Mouse (Mus musculus) mature B cell (primary cell): ENCODE data around the gene Kyat1.

Experiments used
- in situ Hi-C: fragments of 300-500 bp; cut with MboI; formaldehyde crosslinking; loops from 2 replicates; pipeline ENCODE4 v1.14.3; 2019

The Kyat1 gene

GRCm38 (mm10) chr2:30205629-30206357 is at the start of gene Kyat1:
TSS of gene Kyat1 (minus strand) at chr2:30205847.
- in situ Hi-C loops = no loop called here

GRCm38 (mm10) chr2:30253809-30254208 is 48.2 kb upstream of the Kyat1 start:
- in situ Hi-C loops = no loop called here

DNA sequence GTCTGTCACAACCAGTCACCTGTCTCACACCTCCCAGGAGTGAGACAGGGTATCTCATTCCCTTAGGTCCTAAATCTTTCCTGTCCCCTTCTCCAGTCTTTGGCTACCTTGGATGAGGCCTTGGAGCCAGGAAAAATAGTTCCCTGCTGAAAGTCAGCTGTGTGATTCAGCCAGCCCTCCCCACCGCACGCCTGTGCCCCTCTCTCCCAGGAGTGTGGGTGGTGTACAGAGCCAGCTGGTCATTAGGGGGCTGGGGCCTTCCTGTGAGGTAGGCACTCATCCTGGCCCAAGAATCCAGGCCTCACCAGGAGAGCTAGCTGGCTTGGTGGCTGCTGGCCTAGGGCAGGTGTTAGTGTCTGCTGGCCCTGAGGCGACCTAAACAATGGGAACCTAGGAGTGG is 46.9 kb upstream of the Kyat1 start:
- in situ Hi-C loops = no loop called here

DNA sequence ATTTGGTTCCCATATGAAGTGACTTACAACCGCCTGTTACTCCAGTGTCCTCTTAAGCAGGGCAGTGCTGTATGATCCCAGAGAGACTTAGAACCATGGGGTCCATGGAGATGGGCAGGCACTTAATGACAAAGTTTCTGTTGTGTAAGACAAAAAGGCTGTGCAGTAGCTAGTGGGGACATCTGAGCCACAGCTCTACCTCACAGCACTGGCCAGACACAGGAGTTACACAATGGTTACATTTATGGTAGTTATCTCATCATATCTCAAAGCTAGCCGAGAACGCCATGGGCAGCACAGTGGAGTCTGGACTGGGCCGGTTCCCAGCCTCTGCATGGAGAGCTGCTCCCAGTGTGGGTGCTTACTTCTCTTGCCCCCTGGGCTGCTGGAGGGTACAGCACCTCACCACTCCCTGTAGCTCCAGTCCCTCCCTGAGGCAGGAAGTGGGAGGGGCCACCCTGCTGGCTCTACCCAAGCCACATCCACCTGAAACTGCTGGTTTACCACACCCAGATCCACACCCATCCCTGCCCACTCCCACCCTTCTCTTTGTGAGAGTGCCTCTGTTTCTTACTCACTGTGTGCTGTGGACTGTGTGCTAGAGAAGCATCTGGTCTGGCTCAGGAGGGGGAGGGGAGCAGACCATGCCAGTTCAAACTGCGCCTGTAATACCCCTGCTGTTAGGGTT is 45.9 kb upstream of the Kyat1 start:
- in situ Hi-C loops = no loop called here

DNA sequence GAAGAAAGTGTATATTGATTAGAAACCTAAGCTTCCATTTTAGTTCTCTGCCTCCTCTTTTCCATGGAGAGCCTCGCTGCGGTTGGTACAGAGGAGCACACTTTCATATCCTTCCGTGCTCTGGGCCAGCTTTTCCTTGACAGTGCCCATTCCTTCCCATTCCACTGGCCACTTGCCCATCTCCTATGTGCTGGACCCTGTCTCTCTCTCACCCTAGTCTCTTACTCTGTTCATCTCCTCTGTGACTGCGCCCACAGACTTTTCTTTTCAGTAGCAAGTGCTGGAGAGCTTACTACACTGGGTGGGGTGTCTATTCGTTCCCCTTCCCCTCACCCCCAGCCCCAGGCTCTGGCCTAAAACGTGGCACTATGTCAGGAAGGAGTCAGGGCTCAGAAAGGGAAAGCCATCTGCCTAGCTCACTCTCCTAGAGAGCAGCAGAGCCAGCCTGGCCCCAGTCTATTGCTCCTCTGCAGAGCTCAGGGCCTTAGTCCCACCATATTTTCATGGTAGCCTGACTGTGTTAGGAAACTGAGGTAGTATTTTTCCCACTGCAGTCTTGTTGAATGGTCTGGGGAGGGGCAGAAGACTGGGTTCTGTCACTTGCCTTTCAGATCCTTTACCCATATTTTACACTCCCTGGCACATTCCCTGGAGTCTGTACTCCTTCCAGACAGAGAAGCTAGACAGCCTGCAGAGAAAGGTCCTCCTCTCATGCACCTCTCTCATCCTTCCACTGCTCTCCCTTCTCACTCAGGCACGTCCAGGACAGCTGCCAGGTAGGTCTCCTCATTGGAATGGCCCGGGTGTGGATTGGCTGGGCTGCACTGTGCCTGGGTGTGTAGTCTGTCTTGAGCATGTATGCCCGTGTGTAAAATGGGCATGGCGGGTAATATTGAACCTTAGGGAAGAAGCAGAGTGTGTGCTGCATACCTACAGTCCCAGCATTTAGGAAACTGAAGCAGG is 44.8 kb upstream of the Kyat1 start:
- in situ Hi-C loops = no loop called here

DNA sequence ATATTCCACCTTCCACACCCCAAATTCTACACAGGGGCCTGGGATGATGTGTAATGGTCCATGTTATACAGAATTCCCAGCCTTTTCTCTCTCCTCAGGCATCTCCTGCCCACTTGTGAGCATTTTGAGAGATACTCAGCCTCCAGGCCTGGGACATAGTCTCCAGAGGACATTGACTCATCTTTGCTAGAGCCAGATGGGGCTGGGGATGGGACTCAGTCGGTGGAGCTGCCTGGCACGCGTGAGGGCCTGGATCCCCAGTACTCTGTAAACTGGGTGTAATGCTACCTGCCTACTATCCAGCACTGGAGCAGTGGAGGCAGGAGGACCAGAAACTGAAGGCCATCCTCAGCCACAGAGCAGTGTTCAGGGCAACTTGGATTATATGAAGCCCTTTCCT is 43.5 kb upstream of the Kyat1 start:
- in situ Hi-C loops = no loop called here

DNA sequence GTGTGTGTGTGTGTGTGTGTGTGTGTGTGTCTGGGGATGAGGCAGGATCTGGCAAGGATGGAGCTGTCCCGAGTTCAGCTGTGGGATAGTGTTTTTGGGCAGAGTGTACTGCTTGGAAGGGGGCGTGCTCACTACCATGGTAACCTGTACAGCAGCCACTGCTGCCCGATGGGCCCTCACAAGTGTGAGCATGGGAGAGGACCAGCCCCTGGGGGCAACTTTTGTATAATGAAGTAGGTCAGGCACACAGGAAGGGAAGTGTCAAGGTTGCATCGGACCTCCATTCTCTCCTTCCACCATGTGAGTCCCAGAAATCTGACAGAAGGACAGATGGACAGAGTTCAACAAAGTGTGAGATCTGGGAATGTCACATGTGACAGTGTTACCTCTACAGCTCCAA is 42.0 kb upstream of the Kyat1 start:
- in situ Hi-C loops = no loop called here

GRCm38 (mm10) chr2:30247036-30247435 is 41.4 kb upstream of the Kyat1 start:
- in situ Hi-C loops = no loop called here

- in situ Hi-C loops = no loop called here
Measured at GRCm38 (mm10) chr2:30244595-30245178, 39.0 kb upstream of the Kyat1 start.

GRCm38 (mm10) chr2:30243391-30243790 is 37.7 kb upstream of the Kyat1 start:
- in situ Hi-C loops = no loop called here

DNA sequence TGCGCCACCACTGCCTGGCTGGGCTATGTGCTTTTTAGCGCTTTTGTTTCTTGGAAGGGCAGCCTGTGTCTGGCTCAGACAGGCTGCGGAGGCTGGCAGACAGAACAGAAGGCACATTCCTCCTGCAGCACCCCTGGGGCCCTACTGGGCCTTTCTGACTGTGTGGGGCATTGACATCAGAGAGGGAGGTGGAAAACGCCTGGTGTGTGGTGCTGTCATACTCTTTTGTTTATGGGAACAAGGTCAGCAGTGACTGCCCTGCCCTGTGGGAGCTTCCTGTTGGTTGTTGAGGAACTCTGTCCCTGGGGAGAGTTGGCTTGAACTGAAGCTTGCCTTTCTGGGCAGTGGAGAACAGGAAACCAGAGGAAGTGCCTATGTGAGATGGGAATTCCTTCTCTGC is 36.9 kb upstream of the Kyat1 start:
- in situ Hi-C loops = no loop called here

GRCm38 (mm10) chr2:30240267-30240666 is 34.6 kb upstream of the Kyat1 start, which contains the start of gene Gm28035:
TSS of gene Gm28035 (plus strand) at chr2:30240567.
- in situ Hi-C loops = no loop called here

DNA sequence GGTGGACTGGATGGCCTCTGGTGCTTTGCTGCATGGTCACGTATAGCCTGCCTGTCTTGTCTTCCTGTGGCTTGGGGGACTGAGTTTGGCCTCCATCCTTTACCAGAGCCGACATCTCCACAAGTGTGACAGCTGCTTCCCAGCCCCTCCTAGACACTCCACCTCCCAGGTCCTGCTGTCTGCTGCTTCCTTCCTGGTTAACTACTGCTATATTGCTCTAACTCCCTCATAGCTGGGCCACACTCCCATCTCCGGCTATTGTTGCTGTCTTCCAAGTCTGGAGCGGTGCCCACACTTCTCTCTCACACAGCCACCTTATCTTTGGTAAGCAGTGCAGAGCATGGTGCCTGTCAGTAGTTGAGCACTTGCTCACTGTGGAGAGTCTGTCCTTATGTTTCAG is 34.1 kb upstream of the Kyat1 start:
- in situ Hi-C loops = no loop called here

DNA sequence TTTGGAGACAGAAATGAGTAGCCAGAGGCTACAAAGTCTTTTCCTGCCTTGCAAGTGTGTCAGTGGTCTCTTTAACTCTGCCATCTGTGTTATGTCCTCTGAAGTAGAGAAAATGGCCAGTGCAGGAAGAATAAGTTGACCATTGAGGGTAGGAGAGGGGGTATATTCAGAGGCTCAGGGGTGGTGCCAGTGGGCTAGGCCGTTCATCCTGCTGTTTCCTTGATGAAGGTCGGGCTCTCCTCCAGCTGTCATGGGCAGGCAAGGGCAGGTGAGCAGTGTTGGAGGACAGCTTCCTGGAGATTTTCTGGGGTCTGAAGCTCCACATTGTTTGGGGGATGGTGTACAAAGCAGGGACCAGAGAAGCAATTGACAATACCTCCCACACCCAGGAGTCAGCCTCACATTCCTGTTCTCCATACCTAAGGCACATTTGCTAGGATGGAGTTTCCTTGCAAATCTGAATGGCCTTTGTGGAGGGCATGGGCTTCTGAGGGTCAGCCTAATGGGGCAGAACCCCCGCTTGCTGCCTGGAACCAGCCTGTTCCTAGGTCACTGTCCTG is 33.3 kb upstream of the Kyat1 start:
- in situ Hi-C loops = no loop called here

- in situ Hi-C loops = no loop called here
Measured at GRCm38 (mm10) chr2:30237881-30238280, 32.2 kb upstream of the Kyat1 start.

DNA sequence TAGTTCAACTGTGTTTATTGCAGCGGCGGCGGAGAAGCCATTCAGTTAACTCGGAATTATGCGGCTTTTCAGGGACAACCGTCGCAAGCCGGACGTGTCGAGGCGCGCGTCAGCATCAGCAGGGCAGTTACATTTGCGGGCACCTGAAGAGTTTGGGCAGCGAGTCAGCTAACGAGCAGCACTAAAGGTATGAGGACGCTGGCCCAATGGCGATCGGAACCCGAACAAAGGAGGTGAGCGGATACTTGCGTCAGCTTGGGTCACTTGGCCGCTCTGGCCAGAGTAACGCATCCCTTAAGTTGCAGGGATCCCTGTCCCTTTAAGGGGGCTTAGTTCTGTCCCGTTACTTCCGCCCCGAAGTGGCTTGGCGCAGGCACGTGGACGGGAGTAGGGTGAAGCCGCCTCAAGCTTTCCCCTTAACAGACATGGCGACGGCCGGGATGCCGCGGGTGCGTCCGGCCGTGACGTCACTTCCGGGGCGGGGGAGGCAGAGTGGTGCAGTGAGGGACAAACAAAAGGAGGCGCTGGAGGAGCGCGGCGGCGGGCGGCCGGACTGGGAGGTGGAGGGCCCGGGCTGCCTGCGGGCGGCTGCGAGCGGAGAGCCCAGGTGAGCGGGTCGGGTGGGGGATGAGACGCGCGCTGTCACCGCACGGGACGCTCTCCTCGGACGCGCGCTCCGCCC is 31.7 kb upstream of the Kyat1 start, which contains the start of gene Lrrc8a:
TSS of gene Lrrc8a (plus strand) at position 517 of the 682 bp plus-strand sequence.
- in situ Hi-C loops = no loop called here

DNA sequence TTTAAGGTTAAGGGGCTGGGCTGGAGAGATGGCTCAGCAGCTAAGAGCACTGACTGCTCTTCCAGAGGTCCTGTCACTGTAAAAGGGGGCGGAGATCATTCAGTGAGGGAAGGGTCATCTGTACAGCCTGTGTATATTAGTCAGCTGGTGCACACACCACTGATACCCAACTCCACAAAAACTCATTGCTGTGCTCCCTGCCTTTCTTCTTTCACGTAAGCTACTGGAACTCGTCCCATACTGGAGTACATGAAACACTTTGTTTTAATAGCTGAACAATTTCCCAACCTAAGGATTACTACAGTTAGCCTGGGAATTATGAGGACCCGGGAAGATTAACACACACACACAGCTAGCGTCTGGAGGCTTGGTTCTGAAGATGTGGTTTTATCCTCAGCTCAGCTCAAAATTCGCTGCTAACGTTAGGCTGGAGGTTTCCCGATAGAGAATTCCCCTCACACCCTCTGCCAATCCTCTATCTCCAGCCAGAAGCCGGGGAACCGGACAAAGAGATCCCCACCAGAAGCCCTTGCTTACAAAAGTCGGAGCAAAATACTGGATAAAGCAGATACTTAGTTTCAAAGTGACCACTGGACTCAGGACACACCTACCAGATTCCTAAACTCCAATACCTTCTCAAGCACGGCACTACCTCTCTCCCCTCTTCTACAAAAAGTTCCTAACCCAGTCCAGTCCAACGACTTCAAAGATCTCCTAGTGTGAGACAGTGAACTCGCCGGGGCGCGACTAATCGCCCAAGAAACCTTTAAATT is 31.0 kb upstream of the Kyat1 start:
- in situ Hi-C loops = no loop called here

DNA sequence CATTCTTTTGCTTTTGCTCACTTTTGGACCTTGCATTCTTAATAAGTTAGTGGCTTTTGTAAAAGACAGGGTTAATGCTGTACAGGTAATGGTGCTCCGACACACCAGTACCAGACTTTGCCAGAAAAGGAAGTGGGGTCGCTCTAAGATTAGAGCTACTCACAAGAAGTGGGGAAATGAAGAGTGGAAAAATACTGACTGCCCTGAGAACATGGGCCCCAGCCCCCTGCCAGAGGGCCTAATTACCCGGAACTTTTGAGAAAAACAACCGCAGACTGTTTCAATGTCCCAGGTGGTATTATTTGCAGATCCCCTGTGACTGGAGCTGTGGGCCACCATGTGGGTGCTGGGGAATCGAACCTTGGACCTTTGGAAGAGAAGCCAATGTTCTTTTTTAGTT is 29.9 kb upstream of the Kyat1 start:
- in situ Hi-C loops = no loop called here

DNA sequence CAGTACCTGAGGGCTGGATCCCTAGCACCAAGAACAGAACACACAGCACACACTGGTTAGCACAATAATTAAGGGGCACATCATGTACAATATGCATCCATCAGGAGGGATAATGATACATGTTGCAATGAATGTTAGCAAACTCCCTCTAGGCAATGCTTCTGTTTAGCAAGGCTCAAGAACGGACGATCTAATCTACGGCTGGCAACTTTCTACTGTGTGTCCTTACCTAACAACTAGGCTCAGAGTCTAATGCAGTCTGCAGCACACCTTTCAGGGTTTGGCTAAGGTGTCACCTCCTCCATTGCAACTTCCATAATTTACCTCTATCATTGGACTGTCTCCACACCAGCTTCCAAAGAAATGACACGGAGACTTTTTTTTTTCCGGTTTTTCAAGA is 10.6 kb upstream of the Kyat1 start:
- in situ Hi-C loops = no loop called here

- in situ Hi-C loops = no loop called here
Measured at GRCm38 (mm10) chr2:30215493-30215892, 9.8 kb upstream of the Kyat1 start.
